Mouse (Mus musculus): Measurements from ENCODE around the gene Sncb.
"Not testable (repeated sequence)": the region's sequence is repeated elsewhere in the genome, so short reads cannot be mapped to it uniquely, and the experiment has no call there.

The Sncb gene

GRCm38 (mm10) chr13:54766192-54766768 lies at the start of gene Sncb:
TSS of gene Sncb (minus strand) at chr13:54766595.
- DNase-seq (ENCODE audit: low spot score in 2 of 2): peak; percentile 86 to 87

- no peak for DNase-seq (ENCODE audit: low spot score in 2 of 2)
Observed at GRCm38 (mm10) chr13:54813381-54813780, 47.0 kb upstream of the Sncb start.

- peak in 1 of 2 experiments; percentile 54 for DNase-seq (ENCODE audit: low spot score in 2 of 2)
Observed at GRCm38 (mm10) chr13:54811476-54811875, 45.1 kb upstream of the Sncb start.

- peak in 1 of 2 experiments; percentile 40 for DNase-seq (ENCODE audit: low spot score in 2 of 2)
Observed at GRCm38 (mm10) chr13:54808067-54808466, 41.7 kb upstream of the Sncb start.

GRCm38 (mm10) chr13:54806434-54806976 lies 40.1 kb upstream of the Sncb start:
- DNase-seq (ENCODE audit: low spot score in 2 of 2): no peak

GRCm38 (mm10) chr13:54805134-54805838 lies 38.9 kb upstream of the Sncb start:
- peak; percentile 34 to 51 for DNase-seq (ENCODE audit: low spot score in 2 of 2)

- no peak for DNase-seq (ENCODE audit: low spot score in 2 of 2)
Observed at GRCm38 (mm10) chr13:54803010-54803409, 36.6 kb upstream of the Sncb start.

- no peak for DNase-seq (ENCODE audit: low spot score in 2 of 2)
Observed at GRCm38 (mm10) chr13:54800206-54800605, 33.8 kb upstream of the Sncb start.

GRCm38 (mm10) chr13:54799701-54800100 lies 33.3 kb upstream of the Sncb start:
- DNase-seq (ENCODE audit: low spot score in 2 of 2): peak; percentile 87

GRCm38 (mm10) chr13:54798740-54799139 lies 32.3 kb upstream of the Sncb start:
- DNase-seq (ENCODE audit: low spot score in 2 of 2): peak; percentile 80 to 84

- DNase-seq (ENCODE audit: low spot score in 2 of 2): peak; percentile 63
Observed at GRCm38 (mm10) chr13:54797861-54798643, 31.7 kb upstream of the Sncb start.

GRCm38 (mm10) chr13:54797356-54797755 lies 31.0 kb upstream of the Sncb start:
- DNase-seq (ENCODE audit: low spot score in 2 of 2): peak; percentile 51 to 75

GRCm38 (mm10) chr13:54794843-54795242 lies 28.4 kb upstream of the Sncb start:
- no peak for DNase-seq (ENCODE audit: low spot score in 2 of 2)

- peak in 1 of 2 experiments; percentile 35 for DNase-seq (ENCODE audit: low spot score in 2 of 2)
Observed at GRCm38 (mm10) chr13:54794002-54794577, 27.7 kb upstream of the Sncb start.

- no peak for DNase-seq (ENCODE audit: low spot score in 2 of 2)
Observed at GRCm38 (mm10) chr13:54792259-54793230, 26.1 kb upstream of the Sncb start.

- DNase-seq (ENCODE audit: low spot score in 2 of 2): peak; percentile 50 to 55
Observed at GRCm38 (mm10) chr13:54789561-54790397, 23.4 kb upstream of the Sncb start.

- DNase-seq (ENCODE audit: low spot score in 2 of 2): peak; percentile 92 to 93
Observed at GRCm38 (mm10) chr13:54788740-54789560, 22.6 kb upstream of the Sncb start, which contains the start of gene Tspan17. TSS of gene Tspan17 (plus strand) at chr13:54789377.

GRCm38 (mm10) chr13:54787591-54787990 lies 21.2 kb upstream of the Sncb start:
- DNase-seq (ENCODE audit: low spot score in 2 of 2): not testable (repeated sequence)

GRCm38 (mm10) chr13:54783698-54784097 lies 17.3 kb upstream of the Sncb start, which contains the start of gene Eif4e1b:
TSS of gene Eif4e1b (plus strand) at chr13:54783998.
- no peak for DNase-seq (ENCODE audit: low spot score in 2 of 2)
